Mouse (Mus musculus): ENCODE measurements around the gene Opn1sw.

- TF ChIP-seq CTCF (IDR thresholded peaks at IDR 0.05; ENCODE audit: low read depth, low read length), result no peak
- no peak for TF ChIP-seq POLR2AphosphoS5 (IDR thresholded peaks at IDR 0.05; ENCODE audit: insufficient replicate concordance, low read depth, low read length)
- no peak for TF ChIP-seq TAL1 (conservative IDR thresholded peaks at IDR 0.05; ENCODE audit: low read depth, low read length)
- no peak for TF ChIP-seq GATA1 (IDR thresholded peaks at IDR 0.05; ENCODE audit: borderline replicate concordance, low read length)
- no peak for TF ChIP-seq GATA2 (IDR thresholded peaks at IDR 0.05; ENCODE audit: borderline replicate concordance, low read depth, low read length)
Measured at GRCm38 (mm10) chr6:29362246-29363128, 25.8 kb downstream of the Opn1sw start.
